Mouse (Mus musculus): ENCODE measurements around the gene Bicral. TPM values are rescaled to one million over a fixed set of nuclear protein-coding genes. Genes with fewer than 3 reads are reported as not detected.
"Not testable (repeated sequence)": the region's sequence is repeated elsewhere in the genome, so short reads cannot be mapped to it uniquely, and the experiment has no call there.

The Bicral gene
- total RNA-seq, 2 experiments from 2014 or later = 8.2 to 12.1 TPM

- intact Hi-C loops (cut with DNase I) = no loop called here
Observed at GRCm38 (mm10) chr17:46812442-46812841, 45.8 kb downstream of the Bicral start.

GRCm38 (mm10) chr17:46810672-46811071, 47.6 kb downstream of the Bicral start:
- intact Hi-C loops (cut with DNase I) = no loop called here
- DNase-seq = no peak

More at GRCm38 (mm10) chr17:46812442-46812841, 45.8 kb downstream of the Bicral start:
- no peak for DNase-seq

GRCm38 (mm10) chr17:46809131-46809830, 49.0 kb downstream of the Bicral start:
- intact Hi-C loops (cut with DNase I) = no loop called here
- DNase-seq = no peak

- intact Hi-C loops (cut with DNase I) = no loop called here
- DNase-seq = no peak
Observed at GRCm38 (mm10) chr17:46808376-46808775, 49.9 kb downstream of the Bicral start.

- no peak for DNase-seq
Observed at GRCm38 (mm10) chr17:46801761-46802160, 56.5 kb downstream of the Bicral start.

GRCm38 (mm10) chr17:46799680-46800079, 58.6 kb downstream of the Bicral start:
- intact Hi-C loops (cut with DNase I) = no loop called here
- DNase-seq = no peak

More at GRCm38 (mm10) chr17:46801761-46802160, 56.5 kb downstream of the Bicral start:
- intact Hi-C loops (cut with DNase I) = no loop called here

GRCm38 (mm10) chr17:46797386-46797785, 60.9 kb downstream of the Bicral start:
- DNase-seq = no peak
- intact Hi-C loops (cut with DNase I) = no loop called here

GRCm38 (mm10) chr17:46796743-46797142, 61.5 kb downstream of the Bicral start:
- intact Hi-C loops (cut with DNase I) = no loop called here
- no peak for DNase-seq

GRCm38 (mm10) chr17:46792963-46793362, 65.3 kb downstream of the Bicral start:
- intact Hi-C loops (cut with DNase I) = no loop called here
- no peak for DNase-seq

GRCm38 (mm10) chr17:46787974-46788373, 70.3 kb downstream of the Bicral start:
- DNase-seq; intact Hi-C loops (cut with DNase I): not testable (repeated sequence)

- intact Hi-C loops (cut with DNase I) = no loop called here
- DNase-seq = no peak
Observed at GRCm38 (mm10) chr17:46786952-46787351, 71.3 kb downstream of the Bicral start.

- intact Hi-C loops (cut with DNase I) = loop anchor here (5.0 kb wide), 1 partner anchor 104 kb away; no protein-coding TSS in a partner anchor
- DNase-seq = no peak
Observed at GRCm38 (mm10) chr17:46783222-46783565, 75.1 kb downstream of the Bicral start.

- intact Hi-C loops (cut with DNase I) = loop anchor here (5.0 kb wide), 1 partner anchor 105 kb away; no protein-coding TSS in a partner anchor
Observed at GRCm38 (mm10) chr17:46782341-46783221, 75.7 kb downstream of the Bicral start, which contains the start of gene Rpl7l1. Gene Rpl7l1 (minus strand): TSS chr17:46782672.

GRCm38 (mm10) chr17:46781876-46782275, 76.4 kb downstream of the Bicral start:
- intact Hi-C loops (cut with DNase I) = loop anchor here (5.0 kb wide), 1 partner anchor 105 kb away; no protein-coding TSS in a partner anchor
- no peak for DNase-seq

More at GRCm38 (mm10) chr17:46782341-46783221, 75.7 kb downstream of the Bicral start, which contains the start of gene Rpl7l1:
- DNase-seq = peak; percentile 86 to 90

- intact Hi-C loops (cut with DNase I) = no loop called here
- DNase-seq = no peak
Observed at GRCm38 (mm10) chr17:46776087-46776486, 82.2 kb downstream of the Bicral start.

GRCm38 (mm10) chr17:46775070-46775469, 83.2 kb downstream of the Bicral start:
- intact Hi-C loops (cut with DNase I) = no loop called here
- no peak for DNase-seq

GRCm38 (mm10) chr17:46774131-46774472, 84.2 kb downstream of the Bicral start:
- intact Hi-C loops (cut with DNase I) = no loop called here
- no peak for DNase-seq

GRCm38 (mm10) chr17:46773278-46774130, 84.8 kb downstream of the Bicral start:
- DNase-seq = no peak
- intact Hi-C loops (cut with DNase I) = no loop called here

GRCm38 (mm10) chr17:46772404-46773277, 85.6 kb downstream of the Bicral start, which contains the start of gene 2310039H08Rik:
Gene 2310039H08Rik (plus strand): TSS chr17:46772635.
- DNase-seq = peak; percentile 73 to 83
- intact Hi-C loops (cut with DNase I) = no loop called here

Measured in gastrocnemius, postnatal 36 days (tissue).